Mouse (Mus musculus): ENCODE measurements around the gene Rabif. TPM values are rescaled to one million over a fixed set of nuclear protein-coding genes. Genes with fewer than 3 reads are reported as not detected.

Gene Rabif
- polyA plus RNA-seq, 1 experiment from 2014 or later, result 76.8 TPM

Other genes with a start within 250 kb of the Rabif start
- 7.1 and 9.9 TPM in 2 replicates for gene Myog, start 204.7 kb upstream of the Rabif start, polyA plus RNA-seq (2015; fragmentation: Nextera tagmentation; extraction: Ambion mirVana)
- 29.1 and 31.6 TPM in 2 replicates for gene Ppfia4, start 161.7 kb upstream of the Rabif start, polyA plus RNA-seq (2015; fragmentation: Nextera tagmentation; extraction: Ambion mirVana)
- 110 and 112 TPM in 2 replicates for gene Tmem183a, start 132.7 kb upstream of the Rabif start, polyA plus RNA-seq (2015; fragmentation: Nextera tagmentation; extraction: Ambion mirVana)
- not detected in 2 replicates for gene 4933406M09Rik, start 108.7 kb upstream of the Rabif start, polyA plus RNA-seq (2015; fragmentation: Nextera tagmentation; extraction: Ambion mirVana)
- 18.6 and 24.3 TPM in 2 replicates for gene Cyb5r1, start 89.1 kb upstream of the Rabif start, polyA plus RNA-seq (2015; fragmentation: Nextera tagmentation; extraction: Ambion mirVana)
- gene Adipor1, start 79.3 kb upstream of the Rabif start, polyA plus RNA-seq (2015; fragmentation: Nextera tagmentation; extraction: Ambion mirVana), result 84.7 and 86.0 TPM in 2 replicates
- 35.6 and 36.7 TPM in 2 replicates for gene Klhl12, start 39.1 kb upstream of the Rabif start, polyA plus RNA-seq (2015; fragmentation: Nextera tagmentation; extraction: Ambion mirVana)
- gene Mgat4e, start 55.0 kb downstream of the Rabif start, polyA plus RNA-seq (2015; fragmentation: Nextera tagmentation; extraction: Ambion mirVana), result not detected in 2 replicates
- 59.0 and 59.5 TPM in 2 replicates for gene Kdm5b, start 65.5 kb downstream of the Rabif start, polyA plus RNA-seq (2015; fragmentation: Nextera tagmentation; extraction: Ambion mirVana)
- 20.4 and 23.4 TPM in 2 replicates for gene Syt2, start 152.0 kb downstream of the Rabif start, polyA plus RNA-seq (2015; fragmentation: Nextera tagmentation; extraction: Ambion mirVana)

All from neural tube, embryonic 15.5 days (tissue).